Mouse (Mus musculus): Measurements from ENCODE around the gene Fgf18. TPM values are rescaled to one million over a fixed set of nuclear protein-coding genes. Genes with fewer than 3 reads are reported as not detected.
A peak's percentile ranks its signal among the peaks of the same experiment; 100 is the strongest.

Gene Fgf18
- polyA plus RNA-seq, 2 experiments from 2014 or later, result not detected

DNA sequence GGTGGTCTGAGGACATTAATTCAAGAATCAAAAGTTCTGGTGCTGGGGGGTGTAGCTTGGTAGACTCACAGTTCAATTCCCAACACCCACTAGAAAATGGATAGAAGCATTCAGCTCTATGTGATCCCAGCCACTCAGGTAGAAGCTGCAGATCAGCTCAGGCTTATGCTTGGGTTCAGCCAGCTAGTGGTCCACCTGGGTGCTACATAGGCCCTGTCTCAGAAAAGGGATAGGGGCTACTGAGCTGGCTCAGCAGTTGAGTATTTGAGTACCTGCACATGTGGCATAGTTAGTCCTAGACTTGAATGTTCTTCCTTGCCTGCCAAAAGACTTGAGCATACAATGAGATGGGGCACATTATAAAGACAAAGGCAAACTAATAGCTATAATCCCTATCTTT is 2.3 kb upstream of the Fgf18 start:
- no peak for ATAC-seq

GRCm38 (mm10) chr11:33149088-33149436 is 1.9 kb upstream of the Fgf18 start:
- ATAC-seq, result no peak

GRCm38 (mm10) chr11:33148338-33149087 is 1.3 kb upstream of the Fgf18 start:
- ATAC-seq, result peak; percentile 76

- peak; percentile 45 for ATAC-seq
These were observed 555 bp upstream of the Fgf18 start for GRCm38 (mm10) chr11:33147572-33148337.

- no peak for ATAC-seq
These were observed 509 bp downstream of the Fgf18 start for GRCm38 (mm10) chr11:33146651-33147131.

- no peak for ATAC-seq
These were observed 1.1 kb downstream of the Fgf18 start for GRCm38 (mm10) chr11:33146143-33146497.

- ATAC-seq, result no peak
These were observed 1.7 kb downstream of the Fgf18 start for GRCm38 (mm10) chr11:33145201-33146142.

- no peak for ATAC-seq
These were observed 3.3 kb downstream of the Fgf18 start for GRCm38 (mm10) chr11:33143906-33144305.

DNA sequence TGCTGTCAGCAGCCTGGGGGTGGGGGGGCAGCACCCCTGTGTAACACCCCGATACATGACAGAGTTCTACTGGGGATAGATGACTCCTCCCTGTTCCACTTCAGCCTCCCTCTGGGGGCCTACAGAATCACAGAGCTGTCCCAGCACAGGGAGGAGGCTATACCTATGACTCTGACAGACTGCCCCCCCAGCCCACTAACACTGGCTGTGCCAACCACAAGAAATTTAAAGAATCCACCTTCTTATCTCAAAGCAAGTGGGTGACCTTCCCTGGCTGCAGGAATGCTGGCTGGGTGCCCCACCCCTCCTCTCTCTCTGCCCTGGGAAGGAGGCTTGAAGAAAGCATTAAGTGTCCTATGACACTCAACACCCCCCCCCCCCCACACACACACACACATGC is 4.4 kb downstream of the Fgf18 start:
- ATAC-seq, result no peak

DNA sequence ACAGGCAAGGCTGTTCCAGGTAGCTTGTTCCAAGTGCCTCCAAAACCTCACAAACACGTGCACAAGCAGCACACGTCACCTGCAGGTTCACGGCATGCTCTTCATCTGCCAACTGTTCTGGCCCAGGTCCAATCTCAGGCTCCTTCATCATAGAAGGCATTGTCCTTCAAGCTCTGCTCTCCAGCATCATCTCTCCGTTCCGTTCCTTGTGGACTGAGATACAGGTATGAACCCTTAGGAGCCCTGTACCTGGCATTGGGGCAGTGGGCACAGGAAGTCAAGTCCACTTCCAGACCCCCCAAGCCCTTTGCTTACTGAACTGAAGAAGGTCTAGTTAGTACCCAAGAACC is 7.1 kb downstream of the Fgf18 start:
- ATAC-seq, result no peak

GRCm38 (mm10) chr11:33139458-33140110 is 7.6 kb downstream of the Fgf18 start:
- no peak for ATAC-seq

- ATAC-seq, result no peak
These were observed 8.5 kb downstream of the Fgf18 start for GRCm38 (mm10) chr11:33138686-33139085.

GRCm38 (mm10) chr11:33134391-33134986 is 12.7 kb downstream of the Fgf18 start:
- ATAC-seq, result no peak

GRCm38 (mm10) chr11:33132619-33133338 is 14.4 kb downstream of the Fgf18 start:
- no peak for ATAC-seq

- ATAC-seq, result no peak
These were observed 20.1 kb downstream of the Fgf18 start for GRCm38 (mm10) chr11:33127058-33127457.

- ATAC-seq, result no peak
These were observed 24.5 kb downstream of the Fgf18 start for GRCm38 (mm10) chr11:33122575-33123268.

DNA sequence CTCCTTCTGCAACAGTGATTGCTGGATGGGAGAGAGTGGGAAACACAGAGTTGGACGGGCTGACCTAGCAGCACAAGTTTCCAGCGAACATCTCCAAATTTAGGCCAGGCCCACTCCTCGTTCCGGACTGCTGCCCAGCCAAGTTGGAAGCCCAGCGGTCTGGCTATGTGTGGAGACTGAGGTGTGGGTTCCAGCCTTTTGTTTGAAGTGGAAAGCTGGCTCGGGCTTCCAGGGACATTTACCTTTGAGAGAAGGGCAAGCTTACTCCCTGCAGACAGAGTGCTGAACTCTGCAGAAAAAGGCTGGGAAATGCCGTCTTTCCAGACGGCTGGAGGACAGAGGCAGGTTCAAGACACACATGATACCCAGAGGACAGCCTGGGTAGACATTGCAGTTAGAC is 27.6 kb downstream of the Fgf18 start:
- ATAC-seq, result no peak

DNA sequence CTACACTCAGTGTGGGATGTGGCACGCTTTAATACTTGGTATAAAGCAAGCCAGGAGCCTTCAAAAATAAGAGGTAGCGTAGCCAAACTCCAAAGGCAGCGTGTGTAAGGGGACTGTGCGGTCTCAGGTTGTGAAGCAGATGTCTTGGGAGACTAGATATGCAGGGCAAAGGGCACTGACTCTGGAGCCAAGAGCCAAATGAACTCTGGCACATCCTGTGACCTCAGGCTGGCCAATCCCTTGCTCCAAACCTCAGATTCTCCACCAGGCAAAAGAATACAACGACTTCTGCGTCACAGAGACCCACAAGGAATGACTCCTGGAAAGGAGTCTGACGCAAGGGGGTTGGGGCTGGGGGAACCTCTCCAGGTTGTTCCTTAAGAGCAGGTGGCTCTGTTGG is 28.1 kb downstream of the Fgf18 start:
- no peak for ATAC-seq

GRCm38 (mm10) chr11:33118480-33118879 is 28.7 kb downstream of the Fgf18 start:
- no peak for ATAC-seq

- no peak for ATAC-seq
These were observed 31.4 kb downstream of the Fgf18 start for GRCm38 (mm10) chr11:33115796-33116195.

GRCm38 (mm10) chr11:33112407-33112806 is 34.8 kb downstream of the Fgf18 start:
- no peak for ATAC-seq
